Mouse (Mus musculus): ENCODE results near the gene Ppp6r2. TPM values are rescaled to one million over a fixed set of nuclear protein-coding genes. Genes with fewer than 3 reads are reported as not detected.

Ppp6r2 gene
- polyA plus RNA-seq, 1 experiment from 2014 or later = 18.2 TPM

Small RNA genes within 50 kb of the gene (microRNA-seq; reads per million reads assigned to microRNA genes)
- gene Mir6958 = 2.0 reads per million, percentile 4 among the genes with 10 or more reads in this experiment
- gene Mir6959 = not detected
- not detected for gene Mir7118

Other genes with a start within 250 kb of the Ppp6r2 start
- 0.05 and 0.24 TPM in 2 replicates for gene Mlc1, start 232.5 kb upstream of the Ppp6r2 start, polyA plus RNA-seq (2015; fragmentation: Nextera tagmentation; extraction: Ambion mirVana)
- 77.6 and 85.3 TPM in 2 replicates for gene Mov10l1, start 228.6 kb upstream of the Ppp6r2 start, polyA plus RNA-seq (2015; fragmentation: Nextera tagmentation; extraction: Ambion mirVana)
- 1.3 and 1.4 TPM in 2 replicates for gene Panx2, start 151.8 kb upstream of the Ppp6r2 start, polyA plus RNA-seq (2015; fragmentation: Nextera tagmentation; extraction: Ambion mirVana)
- gene Trabd, start 136.4 kb upstream of the Ppp6r2 start, polyA plus RNA-seq (2015; fragmentation: Nextera tagmentation; extraction: Ambion mirVana) = 54.0 and 55.9 TPM in 2 replicates
- 11.0 and 14.0 TPM in 2 replicates for gene Selenoo, start 122.5 kb upstream of the Ppp6r2 start, polyA plus RNA-seq (2015; fragmentation: Nextera tagmentation; extraction: Ambion mirVana)
- 9.1 and 9.8 TPM in 2 replicates for gene Tubgcp6, start 88.4 kb upstream of the Ppp6r2 start, polyA plus RNA-seq (2015; fragmentation: Nextera tagmentation; extraction: Ambion mirVana)
- gene Hdac10, start 82.9 kb upstream of the Ppp6r2 start, polyA plus RNA-seq (2015; fragmentation: Nextera tagmentation; extraction: Ambion mirVana) = 16.4 and 19.7 TPM in 2 replicates
- 17.7 and 18.4 TPM in 2 replicates for gene Mapk12, start 70.8 kb upstream of the Ppp6r2 start, polyA plus RNA-seq (2015; fragmentation: Nextera tagmentation; extraction: Ambion mirVana)
- 3.6 and 4.1 TPM in 2 replicates for gene Mapk11, start 61.9 kb upstream of the Ppp6r2 start, polyA plus RNA-seq (2015; fragmentation: Nextera tagmentation; extraction: Ambion mirVana)
- 91.8 and 104 TPM in 2 replicates for gene Plxnb2, start 30.8 kb upstream of the Ppp6r2 start, polyA plus RNA-seq (2015; fragmentation: Nextera tagmentation; extraction: Ambion mirVana)
- gene Dennd6b, start 15.1 kb upstream of the Ppp6r2 start, polyA plus RNA-seq (2015; fragmentation: Nextera tagmentation; extraction: Ambion mirVana) = 18.9 and 19.0 TPM in 2 replicates
- 43.0 and 43.6 TPM in 2 replicates for gene Sbf1, start 103.8 kb downstream of the Ppp6r2 start, polyA plus RNA-seq (2015; fragmentation: Nextera tagmentation; extraction: Ambion mirVana)
- 0.19 and 0.42 TPM in 2 replicates for gene Adm2, start 111.2 kb downstream of the Ppp6r2 start, polyA plus RNA-seq (2015; fragmentation: Nextera tagmentation; extraction: Ambion mirVana)
- gene Miox, start 122.8 kb downstream of the Ppp6r2 start, polyA plus RNA-seq (2015; fragmentation: Nextera tagmentation; extraction: Ambion mirVana) = not detected in 2 replicates
- gene Lmf2, start 144.1 kb downstream of the Ppp6r2 start, polyA plus RNA-seq (2015; fragmentation: Nextera tagmentation; extraction: Ambion mirVana) = 54.5 and 56.5 TPM in 2 replicates
- 101 and 108 TPM in 2 replicates for gene Ncaph2, start 144.2 kb downstream of the Ppp6r2 start, polyA plus RNA-seq (2015; fragmentation: Nextera tagmentation; extraction: Ambion mirVana)
- 10.0 and 11.9 TPM in 2 replicates for gene Sco2, start 162.3 kb downstream of the Ppp6r2 start, polyA plus RNA-seq (2015; fragmentation: Nextera tagmentation; extraction: Ambion mirVana)
- 0.92 and 0.97 TPM in 2 replicates for gene Tymp, start 165.5 kb downstream of the Ppp6r2 start, polyA plus RNA-seq (2015; fragmentation: Nextera tagmentation; extraction: Ambion mirVana)
- gene Odf3b, start 167.7 kb downstream of the Ppp6r2 start, polyA plus RNA-seq (2015; fragmentation: Nextera tagmentation; extraction: Ambion mirVana) = 1.8 and 1.9 TPM in 2 replicates
- gene Klhdc7b, start 173.4 kb downstream of the Ppp6r2 start, polyA plus RNA-seq (2015; fragmentation: Nextera tagmentation; extraction: Ambion mirVana) = not detected in 2 replicates
- gene Syce3, start 198.9 kb downstream of the Ppp6r2 start, polyA plus RNA-seq (2015; fragmentation: Nextera tagmentation; extraction: Ambion mirVana) = not detected in 2 replicates
- gene Cpt1b, start 214.3 kb downstream of the Ppp6r2 start, polyA plus RNA-seq (2015; fragmentation: Nextera tagmentation; extraction: Ambion mirVana) = 241 and 243 TPM in 2 replicates
- gene C730034F03Rik, start 218.0 kb downstream of the Ppp6r2 start, polyA plus RNA-seq (2015; fragmentation: Nextera tagmentation; extraction: Ambion mirVana) = 3.8 and 4.1 TPM in 2 replicates
- 0.19 and 0.35 TPM in 2 replicates for gene Gm44502, start 218.1 kb downstream of the Ppp6r2 start, polyA plus RNA-seq (2015; fragmentation: Nextera tagmentation; extraction: Ambion mirVana)
- 80.5 and 84.9 TPM in 2 replicates for gene Chkb, start 218.4 kb downstream of the Ppp6r2 start, polyA plus RNA-seq (2015; fragmentation: Nextera tagmentation; extraction: Ambion mirVana)
- 0.11 and 0.29 TPM in 2 replicates for gene Mapk8ip2, start 242.4 kb downstream of the Ppp6r2 start, polyA plus RNA-seq (2015; fragmentation: Nextera tagmentation; extraction: Ambion mirVana)

Measured in heart, embryonic 16.5 days (tissue).